Mouse (Mus musculus) spleen, adult 12 weeks (tissue): ENCODE data around the gene Crybb2.

Experiments used
- DNase-seq: peaks from one replicate; pipeline ENCODE4 v3.0.0; 2022; ENCODE audit warnings: low spot score

Crybb2 gene

DNA sequence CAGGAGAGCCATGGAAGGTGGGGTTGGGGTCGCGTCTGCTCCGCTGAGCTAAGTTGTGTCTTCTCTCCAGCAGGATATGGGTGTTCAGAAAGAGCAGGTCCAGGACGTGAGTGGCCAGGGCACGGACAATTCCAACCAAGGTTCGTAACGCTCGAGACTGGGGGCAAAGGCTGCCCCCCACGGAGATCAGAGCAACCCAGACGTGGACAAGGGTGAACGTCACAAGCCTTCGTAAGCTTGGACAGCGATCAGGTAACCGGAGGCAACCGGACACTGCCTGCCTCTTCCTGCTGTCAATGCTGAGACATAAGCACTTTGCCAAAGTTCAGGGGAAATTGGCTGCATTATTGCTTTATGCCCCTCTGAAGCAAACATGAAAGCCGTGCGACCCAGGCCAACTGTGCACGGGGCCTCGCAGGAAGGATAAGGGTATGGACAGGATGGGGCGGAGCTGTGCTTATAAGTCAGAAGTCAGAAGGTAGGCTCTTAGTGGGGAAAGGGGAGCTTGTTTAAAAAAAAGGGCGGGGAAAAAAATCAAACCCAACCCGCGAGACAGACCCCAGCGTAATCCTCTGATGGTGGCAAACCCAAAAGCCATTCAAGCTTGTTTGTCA lies 20.3 kb upstream of the Crybb2 start:
- no peak for DNase-seq

DNA sequence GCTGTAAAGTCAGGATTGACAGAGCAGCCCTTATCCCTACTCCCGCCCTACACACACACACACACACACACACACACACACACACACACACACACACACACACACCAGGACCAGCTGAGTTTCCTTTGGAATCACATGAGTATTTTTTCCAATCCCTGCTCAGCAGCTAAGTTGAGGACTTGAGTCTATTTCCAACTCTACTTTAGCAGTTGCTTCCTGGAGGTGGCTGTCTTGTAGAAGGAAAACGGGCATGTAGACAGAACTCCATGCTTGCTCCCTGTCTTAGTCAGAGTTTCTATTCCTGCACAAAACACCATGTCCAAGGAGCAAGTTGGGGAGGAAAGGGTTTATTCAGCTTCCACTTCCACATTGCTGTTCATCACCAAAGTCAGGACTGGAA lies 17.5 kb upstream of the Crybb2 start:
- no peak for DNase-seq

DNA sequence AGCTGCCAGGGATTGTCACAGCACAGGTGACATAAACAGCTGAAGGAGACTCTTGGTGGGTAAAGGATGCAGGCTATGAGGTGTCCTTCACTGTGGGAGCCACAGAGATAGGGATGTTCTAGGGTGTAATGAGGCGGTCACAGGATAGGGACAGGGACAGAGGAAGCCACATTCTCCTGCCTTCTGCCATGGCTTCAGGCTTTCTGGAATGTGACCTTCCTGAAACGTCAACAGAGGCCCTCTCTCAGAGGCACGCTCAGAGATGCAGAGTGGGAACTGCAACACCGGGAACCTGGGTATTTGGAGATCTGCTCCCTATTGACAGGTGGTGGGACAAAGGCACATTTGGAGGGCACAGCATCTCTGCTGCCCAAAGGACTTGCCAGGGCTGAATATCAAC lies 17.1 kb upstream of the Crybb2 start:
- no peak for DNase-seq

DNA sequence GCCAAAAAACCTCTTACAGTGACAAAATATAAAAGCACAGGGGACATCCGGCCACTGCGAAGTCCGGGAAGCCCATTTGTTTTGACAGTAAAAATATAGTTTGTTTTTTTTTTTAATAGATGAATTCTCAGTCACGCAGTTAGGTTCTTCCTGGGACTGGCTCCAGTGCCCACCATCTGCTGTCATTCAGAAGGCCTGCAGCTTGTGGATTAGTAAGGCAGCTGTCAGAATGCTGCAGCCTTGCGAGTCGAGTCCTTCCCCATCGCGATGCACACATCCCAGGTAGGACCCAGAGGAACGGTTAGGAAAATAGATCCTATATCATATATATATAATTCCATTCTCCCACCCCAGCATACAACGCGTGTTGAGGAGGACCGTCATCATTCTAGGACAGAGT lies 16.5 kb upstream of the Crybb2 start:
- no peak for DNase-seq

DNA sequence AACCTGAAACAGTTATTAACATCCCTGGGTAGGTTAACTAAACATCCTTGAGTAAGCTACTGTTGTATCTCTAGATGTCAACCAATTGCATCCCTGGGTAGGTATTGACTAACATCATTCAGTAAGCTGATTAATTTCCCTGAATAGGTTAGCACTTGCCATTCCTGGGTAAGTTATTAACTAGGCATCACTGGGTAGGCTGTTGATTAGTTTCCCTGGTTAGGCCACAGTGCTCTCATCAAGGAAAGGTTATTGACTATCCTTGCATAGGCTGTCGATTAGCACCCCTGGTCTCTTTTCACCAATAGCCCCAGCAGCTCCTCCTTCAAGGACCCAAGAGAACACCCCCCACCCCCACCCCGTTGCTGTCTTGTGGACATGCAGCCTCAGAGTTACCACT lies 16.0 kb upstream of the Crybb2 start:
- DNase-seq: no peak

DNA sequence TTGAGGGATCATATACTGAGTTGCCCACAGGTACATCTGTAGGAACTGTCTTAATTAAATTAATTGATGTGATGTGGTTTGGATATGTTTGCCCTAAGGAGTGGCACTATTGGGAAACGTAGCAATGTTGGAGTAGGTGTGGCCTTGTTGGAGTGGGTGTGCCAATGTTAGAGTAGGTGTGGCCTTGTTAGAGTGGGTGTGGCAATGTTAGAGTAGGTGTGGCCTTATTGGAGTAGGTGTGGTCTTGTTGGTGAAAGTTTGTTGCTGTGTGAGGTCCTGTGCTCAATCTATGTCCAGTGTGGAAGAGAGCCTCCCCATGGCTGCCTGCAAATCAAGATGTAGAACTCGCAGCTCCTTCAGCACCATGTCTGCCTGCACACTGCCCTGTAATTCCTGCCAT lies 14.4 kb upstream of the Crybb2 start:
- DNase-seq: no peak

DNA sequence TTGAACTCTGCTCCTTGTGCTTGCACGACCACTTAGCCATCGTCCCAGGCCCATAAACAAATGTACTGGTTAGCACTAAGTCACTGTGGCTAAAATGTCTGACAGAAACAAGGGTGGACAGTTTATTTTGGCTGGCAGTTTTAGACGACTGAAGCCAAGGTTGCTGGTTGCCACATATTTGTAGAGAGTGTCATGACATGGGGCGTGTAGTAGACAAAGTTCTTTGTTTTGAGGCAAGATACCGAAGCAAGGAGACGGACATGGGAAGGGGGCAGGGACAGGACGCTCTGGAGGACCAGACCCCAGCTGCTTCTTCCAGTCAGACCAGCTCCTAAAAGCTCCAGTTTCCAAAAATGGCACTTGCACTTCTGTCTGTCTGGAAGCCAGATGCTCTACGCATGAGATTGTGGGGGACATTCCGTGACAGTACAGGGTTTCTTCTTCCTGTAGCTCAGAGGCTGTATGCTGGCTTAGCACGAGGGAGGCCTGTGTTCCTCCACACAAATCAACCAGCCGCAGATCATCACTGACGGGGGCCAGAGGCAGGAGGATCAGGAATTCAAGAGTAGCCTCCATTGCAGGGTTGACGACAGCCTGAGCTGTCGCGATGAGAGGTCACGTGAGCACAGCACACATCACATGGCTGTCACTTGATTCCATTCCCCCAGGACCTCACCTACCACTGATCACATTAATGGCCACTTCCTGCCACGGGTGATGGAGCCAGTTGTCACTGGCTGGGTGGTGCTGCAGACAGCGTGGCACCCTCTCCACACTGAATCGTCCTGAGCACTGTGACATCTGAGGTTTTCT lies 12.6 kb upstream of the Crybb2 start:
- DNase-seq: no peak

DNA sequence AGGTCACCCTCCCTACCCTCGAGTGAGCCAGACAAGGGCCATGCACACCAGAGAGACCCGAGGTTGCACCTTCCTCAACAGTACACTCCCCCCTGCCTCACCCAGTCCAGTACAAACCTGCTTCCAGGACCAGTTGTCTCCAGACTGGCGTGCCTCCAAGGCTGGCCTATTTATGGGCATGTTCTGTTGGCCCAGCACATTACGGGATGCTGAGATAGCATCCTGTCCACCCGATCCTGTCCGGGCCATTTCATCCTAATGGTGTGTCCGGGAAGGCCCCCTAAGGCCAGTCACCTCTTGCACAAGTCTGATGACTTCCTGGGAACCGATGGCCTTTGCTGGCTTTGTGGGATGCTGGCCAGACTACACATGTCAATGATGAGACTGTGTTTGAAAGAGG lies 11.5 kb upstream of the Crybb2 start, which contains the start of gene Crybb3:
Gene Crybb3, minus strand, starts transcription at position 146 of the 400 bp plus-strand sequence.
- no peak for DNase-seq

DNA sequence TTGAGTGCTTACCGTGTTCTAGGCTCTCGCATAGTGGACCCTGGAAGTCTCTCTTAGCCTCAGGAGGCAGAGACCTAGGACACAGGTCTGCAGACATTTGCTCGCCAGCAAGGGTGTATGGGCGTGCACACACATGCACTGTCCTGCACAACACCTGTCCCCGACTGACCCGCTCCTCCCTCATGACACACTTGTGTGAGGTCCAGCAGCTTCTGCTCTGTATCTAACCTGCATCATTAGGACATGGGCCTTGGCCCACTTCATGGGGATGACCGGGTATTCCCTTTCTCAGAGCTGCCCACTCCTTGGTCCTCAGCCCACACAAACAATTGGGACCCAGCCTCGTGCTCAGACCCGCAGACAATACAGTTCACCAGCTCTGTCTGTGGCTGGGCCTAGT lies 11.1 kb upstream of the Crybb2 start:
- DNase-seq: no peak

DNA sequence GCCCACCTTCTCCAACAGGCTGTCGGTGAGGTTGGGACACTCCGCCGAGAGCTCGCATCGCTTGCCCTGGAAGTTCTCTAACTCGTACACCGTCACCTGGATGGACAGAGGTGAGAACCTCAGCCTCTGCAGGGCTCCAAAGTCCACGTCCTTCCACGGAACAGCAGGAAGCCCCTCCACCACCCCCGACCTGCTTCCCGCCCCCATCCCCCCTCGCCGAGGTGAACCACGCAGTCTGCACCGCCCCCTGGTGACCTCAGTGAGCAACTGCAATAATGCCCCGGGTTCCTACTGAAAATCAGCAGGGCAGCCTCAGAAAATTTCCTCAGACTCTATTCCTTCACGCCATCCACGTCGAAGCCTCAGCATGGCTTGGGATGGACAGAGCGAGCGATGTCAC lies 9.9 kb upstream of the Crybb2 start:
- no peak for DNase-seq

DNA sequence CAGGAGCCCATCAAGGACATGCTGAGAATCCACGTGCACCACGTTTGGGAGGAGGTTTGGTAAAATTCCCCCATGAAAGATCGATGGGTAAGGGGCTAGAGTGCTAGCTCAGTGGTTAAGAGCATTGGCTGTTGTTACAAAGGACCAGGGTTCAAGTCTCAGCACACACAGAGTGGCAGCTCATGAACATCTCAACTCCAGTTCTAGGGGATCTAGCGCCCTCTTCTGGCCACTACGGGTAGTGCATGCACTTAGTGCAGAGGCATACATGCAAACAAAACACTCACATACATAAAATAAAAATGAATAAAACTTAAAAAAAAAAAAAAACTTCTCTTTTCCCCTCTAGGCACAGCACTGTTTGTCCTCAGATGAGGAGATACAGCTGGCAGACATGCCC lies 8.8 kb upstream of the Crybb2 start:
- no peak for DNase-seq

DNA sequence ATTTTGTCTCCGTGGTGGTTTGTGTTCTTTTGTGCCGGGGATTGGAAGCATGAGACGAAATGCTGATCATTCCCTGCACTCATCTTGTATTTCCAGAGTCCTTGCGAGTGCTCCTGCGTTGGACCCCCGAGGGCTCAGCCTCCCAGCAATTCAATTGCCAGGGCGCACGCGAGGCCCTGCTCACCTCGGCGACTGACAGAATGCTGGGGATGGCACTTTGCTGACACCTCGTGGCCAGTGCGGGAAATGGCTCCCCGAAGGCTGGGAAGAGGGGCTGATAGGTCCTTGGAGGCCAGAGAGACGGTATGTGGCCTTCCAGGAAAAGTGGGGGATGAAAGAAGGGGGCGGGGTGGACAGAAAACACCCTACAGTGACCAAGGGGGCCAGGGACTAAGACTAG lies 15.6 kb downstream of the Crybb2 start:
- DNase-seq: no peak

DNA sequence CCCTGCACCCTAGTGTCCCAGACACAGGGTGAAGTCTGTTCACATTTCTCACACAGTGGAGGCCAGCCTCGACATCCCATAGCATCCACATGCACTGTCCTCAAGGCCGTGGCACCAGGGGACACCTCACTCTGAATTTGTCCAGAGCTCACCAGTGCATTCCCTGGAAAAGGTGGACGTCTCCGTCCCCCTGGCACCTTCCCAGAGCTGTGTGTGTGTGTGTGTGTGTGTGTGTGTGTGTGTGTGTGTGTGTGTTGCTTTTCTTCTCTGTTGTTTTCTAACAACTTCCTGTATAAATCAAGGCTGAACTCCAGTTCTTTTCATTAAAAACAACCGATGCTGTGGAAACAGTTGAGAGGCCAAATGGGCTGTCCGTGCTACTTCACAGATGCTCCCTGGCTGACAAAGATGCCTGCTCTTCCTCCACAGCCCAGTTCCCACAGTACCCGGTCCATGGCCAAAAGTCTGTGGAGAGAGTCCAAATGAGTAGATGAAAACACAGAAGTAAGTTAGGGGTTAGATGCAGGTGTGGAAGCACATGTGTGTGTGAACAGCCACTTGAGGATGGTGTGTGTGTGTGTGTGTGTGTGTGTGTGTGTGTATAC lies 19.2 kb downstream of the Crybb2 start:
- DNase-seq: no peak

DNA sequence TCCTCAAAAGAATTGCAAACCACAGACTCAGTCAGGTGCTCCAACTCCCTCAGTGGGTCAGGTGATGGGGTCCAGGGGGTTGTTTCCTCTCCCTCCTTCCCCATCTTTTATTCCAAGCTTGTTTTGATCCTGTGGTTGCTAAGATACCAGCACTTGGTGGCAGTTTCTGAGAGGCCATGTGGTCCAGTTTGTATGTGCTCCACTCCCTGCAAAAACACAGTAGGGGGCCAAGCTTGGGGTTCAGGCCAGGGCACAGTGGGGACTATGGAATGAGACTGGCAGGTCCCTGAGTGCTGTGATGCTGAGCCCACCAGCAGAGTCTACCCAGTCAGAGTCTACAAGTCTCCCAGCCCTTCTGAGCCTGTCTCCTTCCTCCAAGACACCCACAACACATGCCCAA lies 20.0 kb downstream of the Crybb2 start:
- DNase-seq: no peak

DNA sequence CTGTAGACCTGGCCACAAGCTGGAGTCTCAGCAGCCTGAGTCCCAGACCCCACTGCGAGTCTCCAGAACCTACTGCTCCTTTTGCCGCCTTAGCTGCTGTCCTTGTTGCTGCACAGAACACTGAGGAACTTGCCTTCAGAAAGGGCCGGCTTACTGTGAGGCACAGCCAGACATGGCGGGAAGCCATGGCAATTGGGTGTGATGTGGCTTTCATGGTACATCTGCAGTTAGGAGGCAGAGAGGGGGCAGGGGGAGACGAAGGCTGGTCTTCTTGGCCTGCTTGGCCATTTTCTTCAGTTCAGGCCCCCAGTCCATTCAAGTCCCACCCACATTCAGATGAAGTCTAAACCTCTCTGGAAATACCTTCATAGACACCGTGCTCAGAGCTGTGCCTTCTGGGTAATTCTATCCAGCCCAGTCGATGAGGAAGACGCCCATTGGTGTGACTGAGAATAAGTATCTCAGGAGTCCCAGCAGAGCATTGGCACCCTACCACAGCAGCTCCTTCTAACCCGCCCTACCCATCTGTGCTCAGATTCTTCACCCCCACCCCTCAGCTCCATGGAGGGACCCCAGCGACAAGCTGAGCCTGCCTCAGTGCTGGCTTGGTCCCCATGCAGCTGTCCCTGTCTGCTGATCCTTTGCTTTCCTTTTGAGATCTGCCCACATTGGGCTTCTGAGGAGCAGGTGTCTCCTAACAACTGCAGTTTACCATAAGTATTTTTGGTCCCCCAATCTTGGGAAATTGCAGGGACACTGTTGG lies 24.2 kb downstream of the Crybb2 start:
- no peak for DNase-seq

DNA sequence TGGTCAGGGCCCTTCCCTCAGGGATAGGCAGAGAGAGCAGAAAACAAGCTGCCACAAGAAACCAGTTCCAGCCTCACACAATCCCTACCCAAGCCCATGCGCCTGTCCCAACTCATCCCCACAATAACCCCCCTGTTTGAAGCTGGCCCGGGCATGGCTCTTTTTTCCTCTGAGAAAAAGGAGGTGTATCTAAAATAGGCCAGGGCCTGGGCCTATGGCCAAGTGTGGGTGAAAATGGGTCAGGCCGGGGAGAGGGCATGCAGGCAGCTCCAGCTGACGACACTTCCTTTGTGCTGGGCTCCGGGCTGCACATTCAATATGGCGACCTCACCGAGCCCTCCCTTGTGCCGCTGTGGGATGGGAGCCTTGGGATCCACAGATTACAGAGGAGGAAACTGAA lies 26.4 kb downstream of the Crybb2 start:
- DNase-seq: no peak

DNA sequence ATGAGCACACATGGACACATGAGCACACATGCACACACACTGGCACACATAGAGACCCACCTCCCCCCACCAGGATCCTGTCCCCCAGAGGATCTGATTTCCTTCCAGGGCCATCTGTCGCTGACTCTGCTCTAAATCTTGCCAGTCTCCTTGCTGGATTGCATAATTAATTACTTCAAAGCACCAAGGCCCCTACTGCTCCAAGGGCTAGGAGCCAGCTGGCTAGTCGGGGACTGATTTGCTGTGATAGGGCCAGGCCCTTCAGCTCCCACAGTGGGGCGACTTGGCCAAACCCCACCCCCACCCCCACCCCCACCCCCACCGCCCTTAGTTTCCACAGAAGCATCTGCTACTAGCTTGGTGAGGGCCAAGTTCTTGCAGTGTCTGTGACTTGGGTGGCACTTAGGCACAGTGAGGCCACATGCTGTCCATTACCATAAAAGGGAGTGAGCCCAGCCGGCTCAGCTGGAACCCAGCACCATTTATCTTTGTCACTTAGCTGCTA lies 28.3 kb downstream of the Crybb2 start:
- DNase-seq: no peak

DNA sequence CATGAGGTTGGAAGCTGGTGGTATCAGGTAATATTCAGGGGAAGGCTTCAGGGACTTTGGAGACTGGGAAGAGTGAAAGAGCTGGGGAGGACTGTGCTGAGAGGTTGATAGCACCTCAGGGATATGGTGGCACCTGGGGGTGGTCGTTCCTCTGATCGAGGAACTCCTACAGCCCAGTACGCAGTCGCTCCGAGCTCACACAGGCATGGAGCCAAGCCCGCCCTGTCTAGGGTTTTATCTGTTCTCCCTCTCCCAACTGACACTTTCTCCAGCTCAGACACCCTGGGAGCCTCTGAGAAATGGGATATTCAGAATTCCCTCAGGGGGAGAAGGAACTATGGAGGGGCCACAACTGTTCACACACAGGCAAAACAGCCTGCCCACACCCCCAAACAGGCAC lies 29.1 kb downstream of the Crybb2 start:
- no peak for DNase-seq

DNA sequence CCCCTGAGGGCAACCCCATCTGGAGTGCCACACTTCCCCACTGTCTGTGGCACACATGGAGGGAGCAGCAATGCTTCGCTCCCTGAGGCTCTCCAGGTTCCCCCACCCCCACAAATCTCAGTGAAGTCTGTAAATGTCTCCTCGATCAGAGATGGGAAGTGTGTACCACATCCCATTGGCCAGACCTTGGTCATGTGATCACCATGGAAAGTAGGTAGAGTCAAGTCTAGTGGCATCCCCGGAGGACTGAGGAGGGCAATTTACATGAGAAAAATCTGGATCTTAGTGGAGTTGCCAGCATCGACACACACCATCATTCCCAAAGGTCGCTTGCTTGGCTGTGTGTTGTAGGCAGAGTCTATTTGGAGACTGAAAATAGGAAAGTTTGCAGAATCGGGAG lies 31.3 kb downstream of the Crybb2 start:
- DNase-seq: no peak

DNA sequence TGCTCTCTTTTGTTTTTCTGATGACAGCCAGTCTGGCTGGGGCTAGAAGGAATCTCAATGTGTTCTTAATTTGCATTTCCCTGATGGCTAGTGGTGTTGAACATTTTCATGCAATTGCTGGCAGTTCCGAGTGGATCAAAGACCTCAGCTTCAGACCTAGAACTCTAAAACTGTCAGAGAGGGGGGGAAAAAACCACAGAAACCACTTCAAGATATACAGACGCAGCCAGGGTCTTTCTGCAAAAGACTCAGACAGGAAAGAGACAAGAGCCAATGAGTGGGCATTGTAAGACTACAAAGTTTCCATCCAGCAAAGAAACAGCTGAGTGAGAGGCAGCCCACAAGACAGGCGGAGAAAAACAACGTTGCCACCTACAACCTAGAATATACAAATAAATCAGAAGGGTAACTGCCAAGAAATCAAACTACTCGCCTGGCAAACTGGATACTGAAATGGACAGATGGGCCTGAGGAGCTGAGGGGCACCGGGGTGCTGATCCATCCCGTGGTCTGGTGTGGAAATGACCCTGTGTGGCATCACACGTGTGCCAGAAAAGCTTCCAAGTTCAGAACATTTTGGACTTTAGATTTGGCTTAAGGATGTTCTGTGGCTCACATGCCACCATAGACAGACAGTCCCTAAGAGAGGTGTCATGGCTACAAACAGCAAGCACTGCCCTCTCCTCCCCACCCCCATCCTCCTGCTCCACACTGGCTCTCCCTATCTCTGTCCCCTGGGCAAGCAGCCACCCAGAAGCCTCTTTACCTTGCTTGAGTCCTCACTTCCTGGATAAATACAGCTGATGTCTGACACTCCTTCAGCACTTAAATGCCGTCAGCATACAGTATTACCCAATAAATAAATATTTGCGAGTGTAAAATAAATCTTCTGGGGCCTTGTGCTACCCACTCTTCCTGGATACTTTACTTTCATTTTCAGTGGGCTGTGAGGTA lies 34.5 kb downstream of the Crybb2 start:
- no peak for DNase-seq

DNA sequence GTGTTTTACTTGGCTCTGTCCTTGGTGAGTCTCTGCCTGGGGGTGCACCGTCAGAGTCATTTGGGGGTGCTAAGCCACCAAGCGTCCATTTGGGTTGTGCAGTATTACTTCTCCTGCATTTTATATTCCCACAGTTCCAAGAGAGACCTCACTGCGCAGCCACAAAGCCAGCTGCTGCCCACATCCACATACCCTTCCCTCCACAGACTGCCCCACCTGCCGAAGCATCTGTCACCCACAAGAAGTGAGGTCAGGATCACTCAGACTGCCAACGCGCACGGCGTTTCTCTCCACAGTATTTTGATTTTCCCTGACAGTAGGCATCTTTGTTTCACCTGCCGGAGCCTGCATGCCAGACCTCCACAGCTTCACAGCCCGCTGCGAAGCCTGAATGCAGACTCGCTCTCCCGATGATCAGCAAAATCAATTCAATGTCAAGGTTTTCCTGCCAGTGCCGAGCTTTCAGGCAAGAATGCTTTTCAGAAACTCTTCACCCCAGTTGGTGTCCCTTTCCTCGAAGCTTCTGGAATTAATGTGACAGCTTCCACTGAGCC lies 38.6 kb downstream of the Crybb2 start:
- DNase-seq: no peak
